Mouse (Mus musculus): Measurements from ENCODE around the gene Mov10. TPM values are rescaled to one million over a fixed set of nuclear protein-coding genes. Genes with fewer than 3 reads are reported as not detected.
A peak's percentile ranks its signal among the peaks of the same experiment; 100 is the strongest.
"Not testable (repeated sequence)": the region's sequence is repeated elsewhere in the genome, so short reads cannot be mapped to it uniquely, and the experiment has no call there.

The Mov10 gene
- total RNA-seq, 2 experiments from 2014 or later, result 6.2 TPM

- DNase-seq, result peak; percentile 86 to 88
These were observed 37.6 kb downstream of the Mov10 start, which contains the start of gene Ppm1j for GRCm38 (mm10) chr3:104780561-104781420. Gene Ppm1j (plus strand): TSS chr3:104781056.

GRCm38 (mm10) chr3:104779949-104780348 lies 38.4 kb downstream of the Mov10 start:
- peak; percentile 59 to 80 for DNase-seq

- no peak for DNase-seq
These were observed 41.0 kb downstream of the Mov10 start for GRCm38 (mm10) chr3:104777342-104777741.

- no peak for DNase-seq
These were observed 45.1 kb downstream of the Mov10 start for GRCm38 (mm10) chr3:104773301-104773700.

- DNase-seq, result no peak
These were observed 46.9 kb downstream of the Mov10 start for GRCm38 (mm10) chr3:104771460-104771859.

GRCm38 (mm10) chr3:104770918-104771317 lies 47.4 kb downstream of the Mov10 start:
- no peak for DNase-seq

- peak; percentile 49 to 70 for DNase-seq
These were observed 48.3 kb downstream of the Mov10 start for GRCm38 (mm10) chr3:104770035-104770434.

GRCm38 (mm10) chr3:104769135-104769534 lies 49.2 kb downstream of the Mov10 start:
- DNase-seq, result no peak

- no peak for DNase-seq
These were observed 50.6 kb downstream of the Mov10 start for GRCm38 (mm10) chr3:104767716-104768115.

GRCm38 (mm10) chr3:104767141-104767540 lies 51.2 kb downstream of the Mov10 start:
- no peak for DNase-seq

GRCm38 (mm10) chr3:104765021-104765420 lies 53.3 kb downstream of the Mov10 start:
- DNase-seq, result no peak

- not testable (repeated sequence) for DNase-seq
These were observed 56.1 kb downstream of the Mov10 start for GRCm38 (mm10) chr3:104762103-104762863.

- no peak for DNase-seq
These were observed 59.5 kb downstream of the Mov10 start for GRCm38 (mm10) chr3:104758869-104759268.

GRCm38 (mm10) chr3:104758406-104758805 lies 60.0 kb downstream of the Mov10 start:
- DNase-seq, result peak; percentile 48 to 73

GRCm38 (mm10) chr3:104752845-104753244 lies 65.5 kb downstream of the Mov10 start:
- DNase-seq, result peak in 1 of 2 experiments; percentile 12

Other genes with a start within 250 kb of the Mov10 start
- gene Slc16a1, start 179.9 kb downstream of the Mov10 start, total RNA-seq (2021), result 100 to 1,000 TPM; 156 to 159 TPM
- 10 to 100 TPM; 20.5 to 21.1 TPM for gene Ppm1j, start 37.5 kb downstream of the Mov10 start, total RNA-seq (2021)
- gene Fam19a3, start 36.7 kb downstream of the Mov10 start, total RNA-seq (2021), result 1 to 10 TPM; 1.4 to 1.5 TPM
- 10 to 100 TPM; 75.2 to 84.3 TPM for gene Rhoc, start 30.2 kb downstream of the Mov10 start, total RNA-seq (2021)
- gene St7l, start 45.4 kb upstream of the Mov10 start, total RNA-seq (2021), result 10 to 100 TPM; 16.5 to 20.4 TPM
- gene Capza1, start 45.9 kb upstream of the Mov10 start, total RNA-seq (2021), result 10 to 100 TPM; 24.9 to 31.7 TPM
- 1 to 10 TPM in 1 of 2 experiments, under 1 TPM in 1; 0.82 to 1.9 TPM for gene Wnt2b, start 143.4 kb upstream of the Mov10 start, total RNA-seq (2021)
- 10 to 100 TPM; 20.7 to 21.6 TPM for gene Cttnbp2nl, start 234.6 kb upstream of the Mov10 start, total RNA-seq (2021)
- gene 4930564D02Rik, start 248.3 kb upstream of the Mov10 start, total RNA-seq (2021), result not detected

All from heart, adult 18-20 months (tissue).